Mouse (Mus musculus) midbrain, embryonic 15.5 days (tissue): ENCODE measurements around the gene Cdkn1c. TPM values are rescaled to one million over a fixed set of nuclear protein-coding genes. Genes with fewer than 3 reads are reported as not detected.

Experiments used
- ATAC-seq: fragments of 200-750 bp; cut with Nextera tagmentation; replicated peaks from 2 replicates; pipeline ENCODE4 v1.8.0; 2017; ENCODE audit warnings: moderate TSS enrichment
- H3K27ac ChIP-seq: fragments of 300-500 bp; sonication (generic); 2 replicates; pipeline ENCODE4 v1.5.1; 2015; ENCODE audit warnings: mild to moderate bottlenecking, inconsistent platforms
- H3K27me3 ChIP-seq: fragments of 300-500 bp; sonication (generic); replicated peaks from 2 replicates; pipeline ENCODE4 v1.6.1; 2015; ENCODE audit warnings: inconsistent platforms
- H3K36me3 ChIP-seq: fragments of 300-500 bp; sonication (generic); replicated peaks from 2 replicates; pipeline ENCODE4 v1.6.1; 2015; ENCODE audit warnings: inconsistent platforms
- H3K4me1 ChIP-seq: fragments of 300-500 bp; sonication (generic); 2 replicates; pipeline ENCODE4 v1.6.1; 2015; ENCODE audit warnings: inconsistent platforms
- H3K4me2 ChIP-seq: fragments of 300-500 bp; sonication (generic); 2 replicates; pipeline ENCODE4 v1.6.1; 2015; ENCODE audit warnings: inconsistent platforms, mild to moderate bottlenecking, moderate library complexity
- H3K4me3 ChIP-seq: fragments of 300-500 bp; sonication (generic); 2 replicates; pipeline ENCODE4 v1.5.1; 2015; ENCODE audit warnings: mild to moderate bottlenecking, inconsistent platforms
- H3K9ac ChIP-seq: fragments of 300-500 bp; sonication (generic); 2 replicates; pipeline ENCODE4 v1.6.1; 2015; ENCODE audit warnings: mild to moderate bottlenecking, inconsistent platforms
- H3K9me3 ChIP-seq: fragments of 300-500 bp; sonication (generic); 2 replicates; pipeline ENCODE4 v1.6.1; 2016; ENCODE audit warnings: inconsistent platforms
- WGBS: fragments of 180-500 bp; shearing (Covaris S2); methylation state at CpG from one replicate; pipeline ENCODE4 v1.1.7; 2015; ENCODE audit warnings: mixed read lengths; 5-methylcytosine and 5-hydroxymethylcytosine counted together
- polyA plus RNA-seq: library from polyadenylated mRNA; unstranded; fragments of >200 nt; fragmentation: Nextera tagmentation; extraction: Ambion mirVana; gene quantifications from 2 replicates; pipeline ENCODE4 v1.2.1, GENCODE M21; 2015

Cdkn1c gene
- 288 and 345 TPM in 2 replicates for polyA plus RNA-seq

DNA sequence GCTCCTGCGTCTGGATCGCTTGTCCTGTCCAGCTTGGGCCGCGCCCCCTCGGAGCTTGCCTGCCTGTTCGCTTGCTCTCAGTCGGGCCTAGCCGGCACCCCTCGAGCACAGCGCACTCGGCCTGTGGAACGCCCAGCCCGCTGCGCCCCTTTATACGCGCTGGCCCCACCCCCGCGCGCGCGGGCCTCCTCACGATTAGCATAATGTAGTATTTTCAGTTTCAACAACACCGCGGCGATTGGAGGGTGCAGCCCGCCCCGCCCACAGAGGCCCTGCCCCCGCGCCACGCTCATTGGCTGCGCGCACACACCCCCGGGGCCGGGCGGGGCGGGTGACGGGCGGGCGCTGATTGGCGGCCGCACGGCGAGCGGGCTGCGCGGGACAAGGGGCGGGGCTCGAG is at the start of gene Cdkn1c:
Gene Cdkn1c (minus strand): TSS at position 177 of the 400 bp plus-strand sequence.
- Histone ChIP-seq H3K36me3 (no peaks in the 10 kb centered on the region), H3K4me3 (peak within 1 kb of the TSS; percentile 51), H3K4me1 (peaks cover 9% of the 10 kb centered on the region; the same call in 1 of the 2 replicates), H3K4me2 (peak within 1 kb of the TSS; percentile 52), H3K27me3 (no peaks in the 10 kb centered on the region), H3K27ac (peak within 1 kb of the TSS; percentile 64), H3K9me3 (0 out of 2 replicates have a peak, but pooled peaks cover 2% of the 10 kb centered on the region), H3K9ac (peak within 1 kb of the TSS; percentile 47)
- WGBS: 22% methylated on average over 46 of the region's 48 CpGs
- ATAC-seq: peak; percentile 84

DNA sequence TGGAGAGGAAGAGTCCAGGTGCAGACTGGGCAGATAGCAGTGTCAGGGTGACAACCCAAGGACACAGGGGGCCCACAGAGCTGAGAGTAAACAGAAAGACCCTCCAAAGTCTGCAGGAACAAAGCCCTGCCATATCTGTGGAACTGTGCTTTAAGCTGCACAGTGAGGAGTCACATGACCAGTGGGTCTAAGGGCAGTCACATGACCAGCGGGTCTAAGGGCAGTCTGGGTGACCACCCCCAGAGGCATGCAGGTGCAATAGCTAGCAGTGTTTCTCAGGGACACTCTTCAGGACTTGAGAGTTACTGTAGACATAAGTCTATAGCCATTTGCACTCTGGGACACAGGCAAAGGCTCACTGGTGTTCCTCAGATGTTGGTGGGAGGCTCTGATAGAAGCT is 48.7 kb upstream of the Cdkn1c start:
- ATAC-seq: no peak
- no peak overlapping the region for H3K9ac ChIP-seq
- no peak overlapping the region for H3K27ac ChIP-seq
- H3K36me3 ChIP-seq: peaks cover 15% of the 10 kb centered on the region
- WGBS: 77% methylated on average over 1 of the region's 1 CpGs
- peaks cover 5% of the 10 kb centered on the region for H3K27me3 ChIP-seq
- no peaks in the 10 kb centered on the region for H3K9me3 ChIP-seq
- H3K4me2 ChIP-seq: no peak overlapping the region
- no peak overlapping the region for H3K4me3 ChIP-seq
- H3K4me1 ChIP-seq: no peaks in the 10 kb centered on the region

DNA sequence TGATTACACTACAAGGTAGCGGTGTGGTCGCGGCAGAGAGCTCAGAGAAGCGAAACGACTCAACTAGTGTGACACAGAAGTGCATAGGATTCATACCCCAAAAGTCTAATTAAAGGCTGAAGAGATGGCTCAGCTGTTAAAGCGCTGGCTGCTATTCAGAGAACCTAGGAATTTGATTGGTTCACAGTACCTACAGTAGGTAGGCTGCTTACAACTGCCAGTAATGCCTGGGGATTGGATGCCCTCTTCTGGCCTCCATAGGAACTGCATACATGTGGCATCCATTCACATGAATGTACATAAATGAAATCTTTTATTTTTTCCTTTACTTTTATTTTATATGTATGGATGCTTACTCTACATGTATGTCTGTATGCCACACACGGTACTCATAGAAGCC is 45.8 kb upstream of the Cdkn1c start:
- H3K27me3 ChIP-seq: peaks cover 31% of the 10 kb centered on the region
- no peak overlapping the region for H3K4me3 ChIP-seq
- H3K36me3 ChIP-seq: no peaks in the 10 kb centered on the region
- H3K4me1 ChIP-seq: peaks cover 11% of the 10 kb centered on the region
- no peak overlapping the region for H3K9ac ChIP-seq
- 31% methylated on average over 7 of the region's 7 CpGs for WGBS
- ATAC-seq: no peak
- H3K4me2 ChIP-seq: no peak overlapping the region
- H3K27ac ChIP-seq: no peak overlapping the region
- H3K9me3 ChIP-seq: no peaks in the 10 kb centered on the region

DNA sequence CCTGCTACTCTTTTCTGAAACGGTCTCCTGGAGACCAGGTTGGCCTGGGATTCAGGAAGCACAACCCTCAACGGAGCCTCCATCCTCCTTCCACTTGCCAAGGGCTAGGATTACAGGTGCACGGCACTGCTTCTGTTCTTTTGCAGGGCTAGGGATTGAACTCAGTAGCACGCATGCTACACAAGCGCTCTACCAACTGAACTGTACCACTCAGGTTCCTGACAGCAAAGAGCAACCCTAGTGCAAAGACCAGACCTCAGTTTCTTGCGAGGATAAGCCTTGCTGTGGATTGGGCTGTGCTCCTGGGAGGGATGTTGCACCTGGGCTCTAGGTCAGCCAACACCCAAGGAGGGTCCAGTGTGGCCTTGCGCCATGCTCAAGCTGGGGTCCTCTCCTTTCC is 45.4 kb upstream of the Cdkn1c start:
- no peak for ATAC-seq
- peaks cover 35% of the 10 kb centered on the region for H3K27me3 ChIP-seq
- 70% methylated on average over 7 of the region's 7 CpGs for WGBS
- no peak overlapping the region for H3K9ac ChIP-seq
- no peaks in the 10 kb centered on the region for H3K36me3 ChIP-seq
- no peaks in the 10 kb centered on the region for H3K9me3 ChIP-seq
- H3K4me3 ChIP-seq: no peak overlapping the region
- no peak overlapping the region for H3K27ac ChIP-seq
- peaks cover 15% of the 10 kb centered on the region for H3K4me1 ChIP-seq
- no peak overlapping the region for H3K4me2 ChIP-seq

GRCm38 (mm10) chr7:143505823-143506222 is 45.0 kb upstream of the Cdkn1c start:
- no peak overlapping the region for H3K4me2 ChIP-seq
- peaks cover 16% of the 10 kb centered on the region for H3K4me1 ChIP-seq
- H3K27me3 ChIP-seq: peaks cover 40% of the 10 kb centered on the region
- H3K4me3 ChIP-seq: no peak overlapping the region
- H3K9me3 ChIP-seq: no peaks in the 10 kb centered on the region
- H3K9ac ChIP-seq: no peak overlapping the region
- 30% methylated on average over 11 of the region's 11 CpGs for WGBS
- no peak for ATAC-seq
- no peak overlapping the region for H3K27ac ChIP-seq
- no peaks in the 10 kb centered on the region for H3K36me3 ChIP-seq

DNA sequence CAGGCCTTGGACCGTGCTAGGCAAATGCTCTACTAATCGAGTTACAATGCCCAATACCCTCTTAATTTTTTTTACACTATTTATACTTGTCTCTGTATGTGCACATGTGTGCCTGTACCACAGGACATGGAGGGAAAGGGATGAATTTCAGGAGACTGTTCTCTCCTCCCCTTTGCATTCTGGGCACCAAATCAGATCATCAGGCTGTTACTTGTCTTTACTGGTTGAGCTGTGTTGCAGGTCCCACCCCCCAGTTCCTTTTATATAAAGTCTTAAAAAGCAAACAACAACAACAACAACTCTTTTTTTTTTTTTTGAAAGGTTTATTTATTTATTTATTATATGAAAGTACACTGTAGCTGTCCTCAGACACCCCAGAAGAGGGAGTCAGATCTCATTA is 44.6 kb upstream of the Cdkn1c start:
- no peak overlapping the region for H3K9ac ChIP-seq
- H3K4me3 ChIP-seq: no peak overlapping the region
- no peak overlapping the region for H3K27ac ChIP-seq
- H3K36me3 ChIP-seq: no peaks in the 10 kb centered on the region
- WGBS: 95% methylated on average over 2 of the region's 2 CpGs
- peaks cover 16% of the 10 kb centered on the region for H3K4me1 ChIP-seq
- no peak for ATAC-seq
- no peak overlapping the region for H3K4me2 ChIP-seq
- no peaks in the 10 kb centered on the region for H3K9me3 ChIP-seq
- peaks cover 44% of the 10 kb centered on the region for H3K27me3 ChIP-seq

- Histone ChIP-seq H3K9me3 (no peaks in the 10 kb centered on the region), H3K4me1 (peaks cover 16% of the 10 kb centered on the region), H3K36me3 (no peaks in the 10 kb centered on the region), H3K4me2 (no peak overlapping the region), H3K9ac (no peak overlapping the region), H3K27me3 (peaks cover 55% of the 10 kb centered on the region), H3K4me3 (no peak overlapping the region), H3K27ac (no peak overlapping the region)
- no peak for ATAC-seq
- WGBS: 85% methylated on average over 6 of the region's 6 CpGs
Observed at GRCm38 (mm10) chr7:143503926-143504325, 43.1 kb upstream of the Cdkn1c start.

- 6% methylated on average over 51 of the region's 51 CpGs for WGBS
- no peak for ATAC-seq
- Histone ChIP-seq H3K4me2 (peak within 1 kb of the TSS; percentile 58), H3K9me3 (no peaks in the 10 kb centered on the region), H3K9ac (0 out of 2 replicates have a peak within 1 kb of the TSS, but pooled peaks have one; percentile 3), H3K27ac (no peak within 1 kb of the TSS), H3K36me3 (no peaks in the 10 kb centered on the region), H3K4me1 (peaks cover 16% of the 10 kb centered on the region), H3K4me3 (peak within 1 kb of the TSS; percentile 36), H3K27me3 (peaks cover 55% of the 10 kb centered on the region)
Observed at GRCm38 (mm10) chr7:143502418-143503200, 41.8 kb upstream of the Cdkn1c start, which contains the start of gene Phlda2. TSS of gene Phlda2 (minus strand) at chr7:143503150.

- H3K9me3 ChIP-seq: no peaks in the 10 kb centered on the region
- peaks cover 55% of the 10 kb centered on the region for H3K27me3 ChIP-seq
- peaks cover 16% of the 10 kb centered on the region for H3K4me1 ChIP-seq
- H3K9ac ChIP-seq: 0 out of 2 replicates have a peak overlapping the region, but pooled peaks have one; percentile 3
- WGBS: 2% methylated on average over 55 of the region's 55 CpGs
- H3K36me3 ChIP-seq: no peaks in the 10 kb centered on the region
- no peak; the same call in 1 of the 2 replicates for ATAC-seq
- peak overlapping the region; percentile 58 for H3K4me2 ChIP-seq
- H3K27ac ChIP-seq: no peak overlapping the region
- peak overlapping the region; percentile 36 for H3K4me3 ChIP-seq
Observed at GRCm38 (mm10) chr7:143501643-143502417, 41.0 kb upstream of the Cdkn1c start.

DNA sequence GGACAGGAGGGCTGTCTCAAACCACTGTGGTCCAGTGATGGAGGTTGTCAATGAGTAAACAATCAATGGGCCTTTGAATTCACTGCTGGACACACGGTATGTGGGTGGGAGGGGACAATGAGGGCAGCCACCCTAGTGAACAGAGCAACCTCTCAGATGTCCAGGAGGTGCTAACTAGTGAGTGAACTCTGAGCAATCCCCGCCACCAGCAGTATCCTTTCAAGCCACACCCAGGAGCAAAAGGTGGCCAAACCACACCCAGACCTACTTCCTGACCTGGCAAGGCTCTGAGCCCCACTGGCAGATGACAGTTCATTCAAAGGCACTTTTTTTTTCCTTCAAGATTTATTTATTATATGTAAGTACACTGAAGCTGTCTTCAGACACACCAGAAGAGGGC is 40.1 kb upstream of the Cdkn1c start:
- H3K9ac ChIP-seq: no peak overlapping the region
- no peak for ATAC-seq
- peaks cover 55% of the 10 kb centered on the region for H3K27me3 ChIP-seq
- no peak overlapping the region for H3K4me2 ChIP-seq
- no peaks in the 10 kb centered on the region for H3K9me3 ChIP-seq
- peaks cover 16% of the 10 kb centered on the region for H3K4me1 ChIP-seq
- WGBS: 61% methylated on average over 2 of the region's 2 CpGs
- H3K36me3 ChIP-seq: no peaks in the 10 kb centered on the region
- H3K27ac ChIP-seq: no peak overlapping the region
- no peak overlapping the region for H3K4me3 ChIP-seq

DNA sequence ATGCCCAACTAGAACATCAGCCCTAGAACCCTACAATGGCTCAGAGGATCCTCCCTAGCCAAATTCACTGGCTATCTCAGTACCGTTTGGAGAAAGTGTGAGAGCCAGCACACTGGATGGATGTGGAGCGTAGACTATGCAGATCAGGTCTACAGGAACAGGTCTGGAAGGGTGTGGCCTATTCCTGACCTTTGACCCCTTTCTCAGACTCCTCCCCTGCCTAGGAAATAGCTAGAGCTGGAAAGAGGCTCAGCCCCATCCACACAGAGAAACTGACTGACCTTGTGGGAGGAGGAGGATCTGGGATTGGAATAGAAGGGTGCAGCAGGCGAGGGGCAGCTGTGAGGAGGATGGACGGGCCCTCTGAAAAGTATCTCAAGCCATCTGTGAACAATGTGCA is 37.7 kb upstream of the Cdkn1c start:
- H3K4me2 ChIP-seq: no peak overlapping the region
- no peak overlapping the region for H3K4me3 ChIP-seq
- no peak overlapping the region for H3K27ac ChIP-seq
- H3K9ac ChIP-seq: no peak overlapping the region
- WGBS: 89% methylated on average over 4 of the region's 4 CpGs
- no peak for ATAC-seq
- peaks cover 16% of the 10 kb centered on the region for H3K4me1 ChIP-seq
- no peaks in the 10 kb centered on the region for H3K36me3 ChIP-seq
- H3K27me3 ChIP-seq: peaks cover 43% of the 10 kb centered on the region
- H3K9me3 ChIP-seq: no peaks in the 10 kb centered on the region

GRCm38 (mm10) chr7:143495104-143495961 is 34.5 kb upstream of the Cdkn1c start:
- Histone ChIP-seq H3K4me3 (no peak overlapping the region), H3K4me1 (no peaks in the 10 kb centered on the region), H3K36me3 (no peaks in the 10 kb centered on the region), H3K9ac (no peak overlapping the region), H3K4me2 (no peak overlapping the region), H3K27me3 (peaks cover 11% of the 10 kb centered on the region), H3K9me3 (no peaks in the 10 kb centered on the region), H3K27ac (no peak overlapping the region)
- ATAC-seq: no peak
- WGBS: 81% methylated on average over 8 of the region's 8 CpGs
